ENCODE assay signal across 12 mouse cellular contexts in genomic region chr15:27178084-27178935, GRCm38 (mm10).
DNase-seq lines count a peak whose midpoint lies in the region; ATAC-seq and TF ChIP-seq lines count a peak whose summit lies in the region.
"Had no signal": no experiment of that assay in that cellular context is flagged by ENCODE, and none has a peak within 500 bp of the region (broad histone marks: within the 10 kb centered on the region; RNA-seq: fewer than 3 reads in every experiment).

No protein-coding gene starts in this region.

- no peaks in the 10 kb centered on the region for H3K9me3 ChIP-seq in embryonic facial prominence, embryonic 11.5 days (replicated peaks; ENCODE audit: control insufficient read depth, low read length)
- no peaks in the 10 kb centered on the region for H3K9me3 ChIP-seq in hindbrain, embryonic 10.5 days
- H3K9me3 ChIP-seq in midbrain, postnatal 0 days (ENCODE audit: low read length), result no peaks in the 10 kb centered on the region
- H3K9me3 ChIP-seq: heart, embryonic 10.5 days had no signal

- no peaks in the 10 kb centered on the region for H3K27me3 ChIP-seq in embryonic facial prominence, embryonic 11.5 days (ENCODE audit: control insufficient read depth, insufficient read depth, low read length)
- H3K27me3 ChIP-seq in hindbrain, embryonic 10.5 days (ENCODE audit: insufficient read depth, poor library complexity, severe bottlenecking), result no peaks in the 10 kb centered on the region
- no peaks in the 10 kb centered on the region for H3K27me3 ChIP-seq in midbrain, postnatal 0 days (ENCODE audit: insufficient read depth, low read length)

- H3K4me2 ChIP-seq in embryonic facial prominence, embryonic 11.5 days (ENCODE audit: low read depth, low read length), result no peak overlapping the region
- H3K4me2 ChIP-seq in midbrain, postnatal 0 days (ENCODE audit: low read depth, low read length, poor library complexity, severe bottlenecking), result no peak overlapping the region

- ATAC-seq in embryonic facial prominence, embryonic 11.5 days (replicated peaks; ENCODE audit: insufficient number of reproducible peaks, low FRiP score, low TSS enrichment, low read depth), result no peak
- ATAC-seq in midbrain, postnatal 0 days (ENCODE audit: low FRiP score), result no peak

- TF ChIP-seq CTCF in midbrain, postnatal 0 days (IDR thresholded peaks at IDR 0.05), result no peak

- no peak overlapping the region for H3K4me3 ChIP-seq in embryonic facial prominence, embryonic 11.5 days (ENCODE audit: low read depth, low read length)
- H3K4me3 ChIP-seq in hindbrain, embryonic 10.5 days, result no peak overlapping the region
- H3K4me3 ChIP-seq in midbrain, postnatal 0 days (ENCODE audit: low read depth, low read length), result no peak overlapping the region
- H3K4me3 ChIP-seq: heart, embryonic 10.5 days had no signal

- H3K36me3 ChIP-seq in embryonic facial prominence, embryonic 11.5 days (replicated peaks; ENCODE audit: control insufficient read depth, insufficient read depth, low read depth, low read length), result no peaks in the 10 kb centered on the region
- no peaks in the 10 kb centered on the region for H3K36me3 ChIP-seq in hindbrain, embryonic 10.5 days
- H3K36me3 ChIP-seq in midbrain, postnatal 0 days (ENCODE audit: insufficient read depth, low read length), result no peaks in the 10 kb centered on the region
- H3K36me3 ChIP-seq: heart, embryonic 10.5 days had no signal

- WGBS in embryonic facial prominence, embryonic 11.5 days, result 36% methylated on average over 13 of the region's 13 CpGs
- 53% methylated on average over 13 of the region's 13 CpGs for WGBS in hindbrain, embryonic 10.5 days
- 52% methylated on average over 13 of the region's 13 CpGs for WGBS in midbrain, postnatal 0 days

- no peak overlapping the region for H3K9ac ChIP-seq in embryonic facial prominence, embryonic 11.5 days (replicated peaks; ENCODE audit: low read length)
- H3K9ac ChIP-seq in midbrain, postnatal 0 days (replicated peaks; ENCODE audit: low read length, poor library complexity, severe bottlenecking), result no peak overlapping the region

- no peaks in the 10 kb centered on the region for H3K4me1 ChIP-seq in embryonic facial prominence, embryonic 11.5 days (ENCODE audit: control insufficient read depth, insufficient read depth, low read length)
- peaks cover 12% of the 10 kb centered on the region for H3K4me1 ChIP-seq in hindbrain, embryonic 10.5 days (replicated peaks)
- H3K4me1 ChIP-seq in midbrain, postnatal 0 days (ENCODE audit: insufficient read depth, low read length), result no peaks in the 10 kb centered on the region
- H3K4me1 ChIP-seq: heart, embryonic 10.5 days had no signal

- intact Hi-C loops in heart, postnatal 25 days (cut with DNase I), result loop anchor here (10.0 kb wide), 1 partner anchor 264 kb away; no protein-coding TSS in a partner anchor
- intact Hi-C loops in left cerebral cortex, postnatal 36 days (cut with DNase I), result no loop called here
- intact Hi-C loops in gastrocnemius, postnatal 14 days (cut with DNase I; ENCODE audit: low total_unique reads), result no loop called here

- H3K27ac ChIP-seq in embryonic facial prominence, embryonic 11.5 days (replicated peaks; ENCODE audit: low read depth, low read length), result no peak overlapping the region
- 0 out of 2 replicates have a peak overlapping the region, but pooled peaks have one; percentile 13 for H3K27ac ChIP-seq in hindbrain, embryonic 10.5 days
- H3K27ac ChIP-seq in midbrain, postnatal 0 days (ENCODE audit: low read depth, low read length), result 0 out of 2 replicates have a peak overlapping the region, but pooled peaks have one; percentile 28
- H3K27ac ChIP-seq: heart, embryonic 10.5 days had no signal

- DNase-seq in heart, adult 11 months, result peak; percentile 71
- DNase-seq in heart, postnatal 25 days (ENCODE audit: low spot score), result no peak
- peak; percentile 11 for DNase-seq in embryonic facial prominence, embryonic 11.5 days (ENCODE audit: low spot score)
- peak; percentile 8 for DNase-seq in hindbrain, embryonic 10.5 days (ENCODE audit: low spot score)
- DNase-seq in midbrain, postnatal 0 days (ENCODE audit: low spot score), result peak; percentile 15
- no peak for DNase-seq in spleen, adult 18-20 months
- DNase-seq in left cerebral cortex, postnatal 36 days (ENCODE audit: low spot score in 2 of 2), result no peak
- DNase-seq in gastrocnemius, postnatal 14 days, result no peak
- DNase-seq: layer of hippocampus, adult 9-11 months; liver; lung, postnatal 14 days had no signal

Comparison
In these comparisons a context has a peak if more than half of its experiments do, and no peak if none do; other contexts are left out.
1. DNase-seq: peak in heart, adult 11 months (single experiment), embryonic facial prominence, embryonic 11.5 days (single experiment), hindbrain, embryonic 10.5 days (single experiment) and midbrain, postnatal 0 days (single experiment); none in heart, postnatal 25 days (single experiment), spleen, adult 18-20 months (0 of 2), left cerebral cortex, postnatal 36 days (0 of 2) and gastrocnemius, postnatal 14 days (single experiment).